Comparison of ENCODE assay signal across 15 mouse cellular contexts in genomic region chr4:83379746-83380145, GRCm38 (mm10).
"Had no signal": no experiment of that assay in that cellular context is flagged by ENCODE, and none has a peak within 500 bp of the region (broad histone marks: within the 10 kb centered on the region; RNA-seq: fewer than 3 reads in every experiment).

No protein-coding gene starts in this region.

- H3K27ac ChIP-seq: kidney, postnatal 0 days; layer of hippocampus, adult 2 months; liver, embryonic 13.5 days; midbrain, embryonic 10.5 days; midbrain, embryonic 13.5 days; neural tube, embryonic 12.5 days; neural tube, embryonic 15.5 days had no signal

- H3K27me3 ChIP-seq: liver, embryonic 13.5 days; midbrain, embryonic 13.5 days; neural tube, embryonic 12.5 days; neural tube, embryonic 15.5 days had no signal

- H3K9me3 ChIP-seq: liver, embryonic 13.5 days; megakaryocyte, embryonic 14.5 days; midbrain, embryonic 10.5 days; midbrain, embryonic 13.5 days; neural tube, embryonic 12.5 days; neural tube, embryonic 15.5 days had no signal

- ATAC-seq: midbrain, embryonic 13.5 days had no signal

- H3K9ac ChIP-seq: liver, embryonic 13.5 days; lung, embryonic 14.5 days; midbrain, embryonic 13.5 days; neural tube, embryonic 12.5 days; neural tube, embryonic 15.5 days had no signal

- H3K4me3 ChIP-seq: layer of hippocampus, adult 2 months; liver, embryonic 13.5 days; megakaryocyte, embryonic 14.5 days; midbrain, embryonic 10.5 days; midbrain, embryonic 13.5 days; neural tube, embryonic 12.5 days; neural tube, embryonic 15.5 days had no signal

- H3K36me3 ChIP-seq: liver, embryonic 13.5 days; midbrain, embryonic 10.5 days; midbrain, embryonic 13.5 days; neural tube, embryonic 12.5 days; neural tube, embryonic 15.5 days had no signal

- DNase-seq: kidney, adult 2 months; kidney, postnatal 25 days; liver, embryonic 13.5 days; right cerebral cortex, adult 18-20 months; right cerebral cortex, postnatal 14 days; right cerebral cortex, postnatal 4 days; thymus, postnatal 36 days had no signal

- H3K4me1 ChIP-seq: liver, embryonic 13.5 days; megakaryocyte, embryonic 14.5 days; midbrain, embryonic 13.5 days; neural tube, embryonic 12.5 days; neural tube, embryonic 15.5 days had no signal

- H3K4me2 ChIP-seq: liver, embryonic 13.5 days; lung, embryonic 14.5 days; midbrain, embryonic 13.5 days; neural tube, embryonic 12.5 days; neural tube, embryonic 15.5 days had no signal
